Mouse (Mus musculus) megakaryocyte-erythroid progenitor cell, adult 5-6 weeks (primary cell): ENCODE results near the gene E130308A19Rik. TPM values are rescaled to one million over a fixed set of nuclear protein-coding genes. Genes with fewer than 3 reads are reported as not detected.

Experiments used
- ATAC-seq: replicated peaks from 2 replicates; pipeline ENCODE4 v1.8.0; 2016; ENCODE audit warnings: mild to moderate bottlenecking, inconsistent platforms; ENCODE audit not compliant: severe bottlenecking, poor library complexity, low FRiP score, low TSS enrichment
- total RNA-seq, 2 experiments: library from RNA; stranded (forward) in 1 of 2; stranded (reverse) in 1 of 2; fragments of 200-1000, 215-1000 nt in 1 of 2; fragments of >200 nt in 1 of 2; fragmentation: Nextera tagmentation in 1 of 2; gene quantifications; 2 replicates each; pipeline ENCODE4 v1.2.3; 2014 to 2017

The E130308A19Rik gene
- total RNA-seq, 2 experiments from 2014 or later = 9.6 to 24.1 TPM

DNA sequence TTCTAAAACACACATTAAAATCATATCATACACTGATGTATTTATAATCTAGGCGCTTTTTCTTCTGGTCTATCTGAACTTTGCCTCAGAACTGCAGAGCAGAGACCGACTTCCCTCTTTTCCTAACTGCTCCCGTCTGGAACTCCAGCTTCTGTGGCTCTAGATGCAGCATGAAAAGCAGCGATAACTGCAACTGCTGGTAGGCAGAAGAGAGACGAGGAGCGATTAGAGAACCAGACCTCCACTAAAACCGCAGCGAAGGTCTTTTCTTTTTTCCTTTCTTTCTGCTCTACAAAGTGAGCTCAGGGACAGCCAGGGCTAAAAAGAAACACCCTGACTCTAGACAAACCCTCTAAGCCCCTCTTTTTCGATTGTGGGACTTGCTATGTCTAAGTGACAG is 4.1 kb downstream of the E130308A19Rik start:
- ATAC-seq = no peak

DNA sequence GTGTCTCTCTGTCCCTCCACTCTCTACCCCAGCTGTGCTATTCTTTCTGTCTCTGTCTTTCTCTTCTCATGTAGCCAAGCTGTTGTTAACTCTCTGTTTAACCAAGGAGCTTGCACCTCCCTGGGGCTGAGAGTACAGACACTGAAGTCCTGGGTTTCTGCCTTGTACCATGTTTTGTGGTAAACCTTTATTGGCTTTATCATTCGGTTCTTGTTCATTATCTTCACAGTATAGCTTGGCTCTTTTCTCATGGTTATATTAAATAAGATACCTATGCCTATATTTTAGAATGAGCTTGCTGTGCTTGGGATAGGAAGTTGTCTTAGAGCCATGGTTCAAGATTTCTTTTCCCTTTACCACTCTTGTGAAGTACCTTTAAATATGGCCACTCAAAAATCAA is 8.5 kb downstream of the E130308A19Rik start:
- ATAC-seq = 0 out of 2 replicates have a peak, but pooled peaks have one; percentile 11

DNA sequence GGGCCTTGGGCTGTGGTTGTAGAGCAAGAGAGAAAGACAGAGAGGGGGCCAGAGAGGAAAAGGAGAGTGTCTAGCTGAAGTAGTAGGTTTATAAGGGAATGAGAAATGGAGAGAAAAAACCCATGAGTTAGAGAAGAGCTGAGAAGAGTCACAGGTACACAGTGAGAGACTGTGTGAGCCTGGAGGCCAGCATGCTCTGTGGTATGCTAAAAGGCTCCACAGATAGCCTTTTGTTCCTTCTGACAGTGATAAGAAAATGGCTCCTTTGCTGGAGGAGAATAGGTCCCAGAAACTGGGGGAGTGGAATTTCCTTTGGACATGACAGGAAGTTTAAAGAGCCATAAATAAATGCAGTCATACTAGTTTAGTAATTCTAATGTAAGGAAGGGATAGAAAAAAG is 13.2 kb downstream of the E130308A19Rik start:
- ATAC-seq = no peak

DNA sequence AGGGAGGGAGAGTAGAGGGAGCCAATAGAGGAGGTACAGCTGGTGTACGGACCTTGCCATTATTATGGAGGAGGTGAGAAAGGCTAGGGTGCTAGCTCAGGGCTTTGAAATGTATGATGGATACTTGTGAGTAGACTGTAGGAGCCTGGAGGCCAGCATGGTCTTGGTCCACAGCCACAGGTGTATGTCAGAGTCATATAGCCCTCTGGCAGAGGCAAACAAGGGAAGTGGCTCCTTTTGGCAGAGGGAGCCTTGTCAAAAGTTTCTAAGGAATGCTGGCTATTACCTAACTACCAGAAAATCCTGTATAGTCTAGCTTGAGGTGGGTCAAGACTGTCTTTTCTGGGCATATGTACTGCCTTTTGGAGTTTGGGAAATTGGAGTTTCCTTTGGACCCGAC is 14.7 kb downstream of the E130308A19Rik start:
- no peak for ATAC-seq

DNA sequence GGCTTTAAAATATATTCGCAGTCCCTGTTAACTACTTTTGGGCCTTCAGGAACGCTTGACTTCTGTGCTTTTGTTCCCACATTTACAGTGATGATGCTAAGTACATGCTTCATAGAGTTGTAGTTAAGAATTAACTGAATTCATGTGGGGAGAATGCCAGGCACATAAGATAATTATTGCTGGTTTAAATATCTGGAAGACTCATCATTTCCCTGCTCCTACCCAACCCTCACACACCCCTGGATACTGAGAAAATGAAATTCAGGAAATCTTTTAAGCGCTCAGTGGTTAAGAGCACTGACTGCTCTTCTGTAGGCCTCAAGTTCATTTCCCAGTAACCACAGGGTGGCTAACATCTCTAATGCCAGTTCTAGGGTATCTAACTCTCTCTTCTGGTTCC is 16.0 kb downstream of the E130308A19Rik start:
- ATAC-seq = no peak

DNA sequence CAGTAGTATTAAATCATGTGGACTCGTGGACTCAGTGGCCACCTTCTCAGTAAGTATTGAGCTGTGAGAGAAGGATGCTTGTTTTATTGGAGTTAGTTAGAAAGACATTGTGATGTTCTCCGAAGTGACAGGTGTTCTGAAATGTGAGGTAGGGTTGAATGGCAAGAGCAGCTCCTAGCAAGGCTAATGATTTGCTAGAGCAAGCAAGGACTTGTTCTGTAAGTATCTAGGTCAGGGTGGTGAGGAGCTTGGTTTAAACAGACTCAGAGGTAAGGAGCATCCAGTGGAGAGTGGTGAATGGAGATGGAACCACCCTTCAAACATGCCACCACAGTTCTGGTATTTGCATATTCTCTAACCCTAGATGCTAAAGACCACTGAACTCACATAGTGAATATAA is 16.6 kb downstream of the E130308A19Rik start:
- no peak for ATAC-seq

DNA sequence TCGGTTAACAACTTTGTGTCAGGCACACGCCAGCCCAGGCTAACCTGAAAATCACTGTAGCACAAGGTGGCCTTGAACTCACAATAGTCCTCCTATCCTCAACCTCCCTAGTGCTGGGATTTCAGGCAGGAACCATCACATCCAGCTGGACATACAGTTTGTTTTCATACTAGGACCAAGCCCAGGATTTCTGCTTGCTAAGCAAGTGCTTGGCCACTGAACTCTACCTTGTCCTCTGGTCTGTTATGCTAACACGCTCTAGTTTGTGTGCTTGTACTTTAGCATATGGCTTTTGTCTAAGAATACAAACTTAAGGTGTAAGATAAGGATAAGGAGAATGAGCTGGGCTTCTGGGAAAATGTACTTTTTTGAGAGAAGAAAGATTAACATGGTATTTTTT is 18.4 kb downstream of the E130308A19Rik start:
- ATAC-seq = no peak

DNA sequence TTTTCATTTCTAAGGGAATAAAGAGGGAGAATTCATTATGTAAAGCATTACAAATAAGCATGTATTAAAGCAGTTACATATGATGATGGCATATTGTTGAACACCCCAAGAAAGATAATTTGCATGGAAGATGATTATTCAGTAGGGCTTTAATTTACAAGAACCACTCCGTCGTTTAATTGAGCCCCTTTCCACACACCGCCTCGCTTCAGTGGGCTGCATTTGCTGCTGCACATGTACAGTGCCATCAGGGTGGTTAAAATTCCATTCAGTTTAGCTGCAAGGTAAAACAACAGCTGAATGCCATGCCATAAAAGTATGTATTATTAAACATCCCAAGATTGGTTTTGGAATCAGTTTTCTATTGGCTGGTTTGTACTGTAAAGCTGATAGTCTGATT is 19.0 kb downstream of the E130308A19Rik start:
- ATAC-seq = no peak

DNA sequence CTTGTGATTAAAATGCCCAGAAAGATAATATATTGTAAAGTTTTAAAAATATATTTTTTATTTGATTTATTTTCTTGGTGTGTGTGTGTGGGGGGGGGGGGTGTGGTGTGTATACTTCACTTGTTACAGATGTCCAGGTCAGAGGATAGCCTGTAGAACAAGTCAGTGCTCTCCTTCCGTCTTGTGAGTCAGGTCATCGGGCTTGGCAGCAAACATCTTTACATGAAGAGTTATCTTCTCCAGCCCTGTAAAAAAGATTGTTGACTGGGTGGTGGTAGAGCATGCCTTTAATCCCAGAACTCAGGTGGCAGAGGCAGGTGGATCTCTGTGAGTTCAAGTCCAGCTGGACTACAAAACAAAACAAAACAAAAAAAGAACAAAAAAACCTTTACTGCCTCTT is 19.6 kb downstream of the E130308A19Rik start:
- no peak for ATAC-seq

DNA sequence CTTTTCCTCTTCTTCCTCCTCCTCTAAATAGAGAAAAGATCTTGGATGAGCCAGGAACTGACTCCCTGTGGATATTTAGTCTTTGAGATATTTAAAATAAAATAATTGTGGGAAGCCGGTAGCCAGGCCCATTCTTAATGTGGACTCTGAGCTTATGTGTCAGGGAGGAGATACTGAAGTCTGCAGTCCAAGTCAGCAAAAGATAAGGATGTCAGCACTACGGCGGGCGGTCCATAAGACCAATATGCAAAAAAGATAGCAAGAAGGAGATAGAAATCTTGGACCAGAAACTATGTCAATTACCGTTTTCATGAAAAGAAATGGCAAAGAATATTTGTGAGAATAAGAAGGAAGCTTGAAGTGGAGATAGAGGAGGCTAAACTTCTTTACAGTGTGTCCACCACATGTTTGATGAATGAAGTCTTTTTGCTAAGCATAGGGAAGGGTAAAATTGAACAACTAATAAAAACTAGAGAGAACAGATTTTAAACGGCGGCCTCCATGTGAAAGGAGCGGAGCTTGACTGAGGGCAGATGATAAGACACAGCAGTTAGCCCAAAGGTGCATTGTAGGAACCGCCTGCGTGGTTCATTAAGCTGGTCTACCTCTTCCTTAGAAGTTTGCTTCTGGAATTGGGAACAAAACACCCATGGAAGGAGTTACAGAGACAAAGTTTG is 20.1 kb downstream of the E130308A19Rik start:
- ATAC-seq = peak; percentile 71

DNA sequence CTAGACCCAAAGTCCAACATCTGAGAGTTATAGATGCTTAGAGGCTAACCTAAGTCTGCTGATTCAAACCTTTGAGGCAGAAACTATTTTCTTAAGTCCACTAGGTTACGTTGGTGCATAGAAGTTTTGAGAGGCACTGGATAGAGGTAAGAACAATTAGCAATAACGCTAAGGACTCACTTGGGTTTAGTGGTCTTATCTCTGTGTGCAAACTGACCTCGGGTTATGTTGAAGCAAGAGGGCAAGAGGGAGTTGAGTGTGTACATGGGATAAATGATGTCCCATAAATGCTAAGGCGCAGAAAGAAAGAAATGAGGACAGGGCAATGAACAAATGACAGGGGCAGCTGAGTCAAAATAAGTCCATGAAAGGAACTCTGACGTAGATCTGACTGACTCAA is 23.1 kb downstream of the E130308A19Rik start:
- no peak for ATAC-seq

DNA sequence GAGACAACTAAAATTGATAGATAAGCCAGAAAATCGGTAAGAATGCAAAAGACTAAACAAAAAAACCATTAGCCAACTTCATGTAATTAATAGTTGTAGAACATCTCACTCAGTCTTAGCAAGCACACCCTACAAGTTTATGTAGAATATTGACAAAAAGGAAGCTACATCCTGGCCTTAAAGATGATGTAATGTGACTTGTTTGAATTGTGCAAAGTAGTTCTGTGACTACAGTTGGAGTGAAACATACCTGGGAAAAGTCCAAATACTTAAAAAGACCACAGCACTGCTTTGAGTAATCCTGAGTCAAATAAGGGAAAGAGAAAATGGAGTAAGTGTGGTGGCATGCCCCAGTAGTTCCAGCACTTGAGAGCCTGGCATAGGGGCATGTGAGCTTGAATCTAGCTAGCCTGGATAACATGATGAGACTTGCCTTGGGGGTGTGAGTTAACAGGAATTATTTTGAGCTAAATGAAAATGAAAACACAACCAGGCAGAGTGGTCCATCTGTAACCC is 26.2 kb downstream of the E130308A19Rik start:
- ATAC-seq = no peak

DNA sequence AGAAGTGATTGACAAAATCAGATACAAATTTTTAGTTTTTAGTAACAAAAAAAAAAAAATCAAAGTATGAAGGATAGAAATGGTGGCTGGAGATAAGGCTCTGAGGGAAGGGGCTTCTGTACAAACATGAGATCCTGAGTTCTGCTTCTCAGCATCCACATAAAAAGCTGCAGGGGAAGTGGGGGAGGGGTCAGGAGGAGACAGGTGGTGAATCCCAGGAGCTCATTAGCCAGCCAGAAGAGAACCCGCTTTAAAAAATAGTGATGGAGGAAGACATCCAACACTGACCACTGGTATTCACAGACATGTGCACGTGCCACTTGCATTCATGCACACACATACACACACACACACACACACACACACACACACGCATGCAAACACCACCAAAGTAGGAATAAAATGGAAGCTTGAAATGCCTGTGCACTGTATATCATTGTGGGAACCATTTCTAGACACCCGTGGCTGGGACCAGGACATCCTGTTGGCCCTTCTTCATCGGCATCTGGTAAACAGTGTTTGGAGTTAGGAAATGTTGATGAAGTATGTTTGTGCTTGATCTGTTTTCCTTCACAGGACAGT is 30.1 kb downstream of the E130308A19Rik start:
- no peak for ATAC-seq

DNA sequence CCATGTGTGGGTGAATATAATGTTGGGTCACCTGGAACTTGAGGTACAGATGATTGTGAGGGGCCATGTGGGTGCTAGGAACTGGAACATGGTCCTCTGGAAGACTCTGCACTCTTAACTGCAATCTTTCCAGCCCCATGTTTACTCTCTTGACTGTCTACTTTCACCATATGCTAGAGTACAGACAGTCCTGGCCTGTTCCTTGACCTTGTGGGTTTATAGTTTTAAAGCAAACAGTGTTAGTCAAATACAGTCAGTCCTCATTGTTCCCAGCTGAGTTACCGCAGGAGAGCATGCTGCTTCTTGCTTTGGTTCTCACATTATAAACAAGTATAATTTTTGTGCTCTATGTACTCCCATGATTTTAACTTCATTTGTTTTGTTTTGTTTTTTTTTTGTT is 36.2 kb downstream of the E130308A19Rik start:
- ATAC-seq = no peak

DNA sequence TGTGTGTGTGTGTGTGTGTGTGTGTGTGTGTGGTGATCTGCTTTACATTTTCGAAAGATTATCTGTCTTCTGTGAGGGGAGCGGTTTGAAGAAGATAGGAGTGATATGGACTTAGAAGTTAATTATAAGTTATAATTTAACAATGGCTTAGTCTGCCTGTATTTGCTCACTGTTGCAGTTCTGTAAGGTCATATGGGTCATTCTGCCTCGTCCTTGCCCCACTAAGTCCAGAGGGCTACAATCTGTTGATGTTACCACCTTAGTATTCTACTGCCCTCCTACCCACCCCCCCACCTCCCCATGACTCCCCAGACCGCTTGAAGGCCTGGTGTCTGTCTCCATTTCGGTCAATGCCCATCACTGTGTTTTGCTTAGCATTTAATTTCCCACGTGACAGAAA is 37.4 kb downstream of the E130308A19Rik start:
- no peak for ATAC-seq

DNA sequence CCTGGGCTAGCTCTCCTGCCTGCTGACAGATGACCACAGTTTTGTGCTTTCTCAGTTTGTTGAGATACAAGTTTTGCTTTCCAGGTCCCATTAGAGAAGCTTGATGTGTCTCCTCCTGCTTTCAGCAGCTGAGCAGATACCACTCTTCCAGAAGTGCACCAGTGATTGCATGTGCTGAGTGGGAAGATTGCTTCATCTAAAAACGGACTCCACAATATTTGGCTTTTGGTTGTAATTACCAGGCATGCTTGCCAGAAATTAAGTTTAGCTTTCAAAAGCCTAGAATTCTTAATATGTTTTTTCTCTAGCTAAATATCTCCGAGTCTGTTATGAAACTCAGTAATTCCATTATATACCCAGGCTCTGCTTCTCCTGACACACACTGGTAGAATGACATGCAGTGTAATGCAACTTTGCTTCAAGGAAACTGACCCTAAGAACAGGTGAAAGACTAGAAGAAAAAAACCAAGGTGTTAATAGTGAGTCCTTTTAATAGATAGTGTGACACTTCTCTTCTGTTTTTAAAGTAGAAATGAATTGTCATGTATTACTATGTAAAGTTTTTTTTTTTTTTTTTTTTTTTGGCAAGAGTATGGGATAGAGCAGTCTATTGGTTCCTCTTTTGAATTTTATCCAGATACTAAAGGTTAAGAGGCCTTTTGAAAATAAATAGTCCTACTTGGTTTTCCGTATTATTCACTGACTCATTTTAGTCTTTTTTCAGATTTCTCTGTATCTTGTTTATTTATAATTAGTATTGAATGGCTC is 40.7 kb downstream of the E130308A19Rik start:
- no peak for ATAC-seq

DNA sequence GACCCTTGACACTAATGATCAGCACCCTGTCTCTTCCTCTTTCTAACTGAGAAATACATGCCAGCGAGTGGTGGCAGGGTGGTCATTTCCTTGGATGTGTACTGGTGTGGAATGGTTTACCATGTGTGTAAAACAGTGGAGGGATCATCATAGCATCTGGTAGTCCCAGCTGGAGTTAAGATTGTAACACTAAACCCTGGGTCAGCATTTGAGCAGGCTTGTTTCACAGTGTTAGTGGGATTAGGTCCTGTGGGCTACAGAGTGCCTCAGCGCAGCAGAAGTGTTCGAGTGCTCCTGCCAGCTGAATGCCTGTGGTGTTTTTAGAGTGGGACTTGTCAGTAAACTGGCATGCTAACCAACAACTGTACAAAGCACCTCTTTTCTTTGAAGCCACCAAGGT is 42.0 kb downstream of the E130308A19Rik start:
- ATAC-seq = no peak

DNA sequence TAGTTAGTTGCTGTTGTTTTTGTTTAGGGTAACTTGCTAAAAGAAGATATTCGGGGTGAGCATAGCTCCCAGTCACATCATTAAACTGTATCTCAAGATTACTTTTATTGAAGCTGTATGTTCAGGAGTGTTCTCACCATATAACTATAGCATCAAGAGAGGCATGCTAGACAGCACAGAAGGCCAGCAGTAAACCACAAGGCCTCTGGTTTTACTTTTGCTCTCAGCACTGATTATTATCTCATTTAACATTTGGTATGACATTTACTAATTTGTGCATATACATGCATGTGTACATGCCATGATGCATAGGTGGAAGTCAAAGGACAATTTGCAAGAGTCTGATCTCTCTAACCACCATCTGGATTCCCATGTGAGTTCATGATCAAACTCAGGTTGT is 43.1 kb downstream of the E130308A19Rik start:
- no peak for ATAC-seq

DNA sequence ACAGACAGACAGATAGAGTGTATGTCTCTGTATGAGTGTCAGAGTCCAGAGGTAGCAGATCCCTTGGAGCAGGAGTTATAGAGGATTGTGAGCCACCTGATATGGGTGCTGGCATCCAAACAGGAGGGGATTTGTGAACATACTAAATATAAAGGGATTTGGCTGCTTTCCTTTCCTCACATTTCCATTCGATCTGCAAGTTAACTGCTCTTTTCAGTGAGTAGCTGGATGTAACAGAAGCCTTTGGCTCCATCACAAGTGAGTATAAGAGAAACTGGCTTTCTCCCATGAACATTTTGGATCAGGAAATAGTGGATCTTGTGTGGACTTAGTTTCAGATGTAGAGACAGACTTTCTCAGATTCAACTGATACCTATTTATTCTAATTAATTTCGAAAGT is 44.0 kb downstream of the E130308A19Rik start:
- ATAC-seq = no peak

DNA sequence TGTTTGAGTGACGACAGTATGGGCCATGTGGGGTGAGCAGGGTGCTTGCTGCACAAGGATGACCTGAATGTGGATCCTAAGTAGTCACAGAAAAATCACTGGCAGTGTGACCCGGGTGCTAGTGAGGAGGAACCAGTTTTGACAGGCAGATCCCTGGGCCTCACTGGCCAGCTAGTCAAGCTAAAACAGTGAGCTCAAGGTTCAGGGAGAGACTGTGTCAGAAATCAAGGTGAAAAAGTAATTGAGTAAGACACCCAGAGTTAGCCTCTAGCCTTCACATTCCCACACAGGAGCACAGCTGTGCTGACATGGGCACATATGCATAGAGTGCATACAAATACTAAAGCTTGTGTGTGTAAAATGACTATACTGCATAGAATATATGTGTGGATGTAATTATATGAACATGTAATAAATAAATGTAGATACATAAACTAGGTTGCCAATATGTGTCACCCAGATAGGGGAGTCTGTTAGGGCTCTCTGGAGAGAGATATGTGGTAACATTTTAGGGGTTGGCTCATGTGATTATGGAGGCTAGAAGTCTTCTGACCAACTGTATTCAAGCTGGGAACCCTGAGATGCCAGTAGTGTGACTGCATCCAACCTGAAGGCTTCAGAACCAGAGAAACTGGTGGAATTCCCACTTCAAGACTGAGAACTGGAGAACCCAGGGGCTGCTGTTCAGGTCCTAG is 47.6 kb downstream of the E130308A19Rik start:
- peak; percentile 79 for ATAC-seq
